Mouse (Mus musculus): ENCODE data around the gene Msx2. TPM values are rescaled to one million over a fixed set of nuclear protein-coding genes. Genes with fewer than 3 reads are reported as not detected.

Gene Msx2
- polyA plus RNA-seq (2015; fragmentation: Nextera tagmentation; extraction: Ambion mirVana): 7.5 and 8.3 TPM in 2 replicates

GRCm38 (mm10) chr13:53472614-53473124 is at the start of gene Msx2:
Msx2 (minus strand) TSS chr13:53473074.
- Histone ChIP-seq H3K4me1 (replicated peaks) (peaks cover 33% of the 10 kb centered on the region), H3K4me3 (peak within 1 kb of the TSS; percentile 49), H3K9me3 (no peaks in the 10 kb centered on the region), H3K36me3 (no peaks in the 10 kb centered on the region), H3K4me2 (peak within 1 kb of the TSS; percentile 80), H3K27me3 (peaks cover 99% of the 10 kb centered on the region), H3K9ac (peak within 1 kb of the TSS; percentile 71), H3K27ac (0 out of 2 replicates have a peak within 1 kb of the TSS, but pooled peaks have one; percentile 41)
- under 1% methylated on average over 38 of the region's 38 CpGs for WGBS
- ATAC-seq (ENCODE audit: low FRiP score): peak; percentile 90

DNA sequence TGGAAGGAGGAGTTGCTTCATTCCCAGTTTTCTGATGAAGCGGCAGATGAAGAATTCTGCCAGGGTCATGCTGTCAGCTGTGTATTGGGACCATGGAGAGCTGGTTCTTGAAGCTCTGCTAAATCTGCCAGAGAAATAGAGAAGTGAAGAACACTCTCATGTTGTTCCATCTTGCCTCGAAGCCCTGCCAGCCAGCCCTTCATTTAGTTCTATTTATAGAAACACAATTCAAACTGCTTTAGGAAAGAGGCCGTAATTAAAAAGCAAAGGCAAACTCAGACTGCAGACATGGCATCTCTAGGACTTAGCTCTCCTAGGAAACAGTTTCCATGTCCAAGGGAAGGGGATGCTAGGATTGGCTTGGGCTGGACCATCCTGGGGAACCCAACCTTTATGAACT is 48.6 kb upstream of the Msx2 start:
- H3K9me3 ChIP-seq: no peaks in the 10 kb centered on the region
- 69% methylated on average over 3 of the region's 3 CpGs for WGBS

DNA sequence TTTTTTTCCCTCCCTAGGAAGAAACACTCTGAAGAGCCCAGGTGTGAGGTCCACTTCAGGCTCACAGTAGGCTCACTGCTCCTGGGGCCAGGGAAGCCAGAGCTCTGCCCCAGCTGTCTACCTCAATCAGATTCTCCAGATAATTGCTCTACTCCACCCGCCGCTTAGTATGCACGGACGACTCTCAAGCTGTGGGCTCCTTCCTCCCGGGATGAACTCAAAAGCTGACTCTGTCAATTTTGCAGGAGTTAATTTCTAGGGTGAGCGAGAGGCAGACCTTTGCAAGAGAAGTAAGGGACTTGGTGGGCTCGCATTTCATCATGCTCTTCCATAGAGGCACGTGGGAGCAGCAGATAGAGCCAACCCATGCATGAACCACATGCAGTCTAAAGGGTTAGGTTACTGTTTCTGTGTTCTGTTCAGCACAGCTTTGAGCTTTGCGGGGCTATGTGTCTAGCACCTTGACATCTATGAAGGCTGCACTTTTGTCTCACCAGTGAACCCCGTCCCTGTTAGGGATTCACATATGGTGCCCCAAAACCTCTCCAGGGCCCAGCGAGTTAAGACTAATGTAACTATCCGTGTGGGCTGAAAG is 47.6 kb upstream of the Msx2 start:
- Histone ChIP-seq H3K4me2 (no peak overlapping the region), H3K9me3 (no peaks in the 10 kb centered on the region), H3K27me3 (0 out of 2 replicates have a peak, but pooled peaks cover 4% of the 10 kb centered on the region), H3K9ac (no peak overlapping the region), H3K36me3 (no peaks in the 10 kb centered on the region), H3K27ac (no peak overlapping the region), H3K4me3 (no peak overlapping the region), H3K4me1 (replicated peaks) (peaks cover 19% of the 10 kb centered on the region)
- WGBS: 39% methylated on average over 12 of the region's 12 CpGs
- ATAC-seq (ENCODE audit: low FRiP score): no peak

More for the DNA sequence above, 48.6 kb upstream of the Msx2 start:
- Histone ChIP-seq H3K9ac (no peak overlapping the region), H3K27ac (no peak overlapping the region), H3K4me1 (replicated peaks) (peaks cover 19% of the 10 kb centered on the region), H3K36me3 (no peaks in the 10 kb centered on the region), H3K27me3 (0 out of 2 replicates have a peak, but pooled peaks cover 4% of the 10 kb centered on the region), H3K4me3 (no peak overlapping the region), H3K4me2 (no peak overlapping the region)
- no peak for ATAC-seq (ENCODE audit: low FRiP score)

GRCm38 (mm10) chr13:53519727-53520126 is 46.9 kb upstream of the Msx2 start:
- ATAC-seq (ENCODE audit: low FRiP score): no peak
- Histone ChIP-seq H3K36me3 (no peaks in the 10 kb centered on the region), H3K9ac (no peak overlapping the region), H3K4me2 (no peak overlapping the region), H3K4me1 (replicated peaks) (peaks cover 19% of the 10 kb centered on the region), H3K27me3 (0 out of 2 replicates have a peak, but pooled peaks cover 4% of the 10 kb centered on the region), H3K9me3 (no peaks in the 10 kb centered on the region), H3K4me3 (no peak overlapping the region), H3K27ac (no peak overlapping the region)
- WGBS: 61% methylated on average over 8 of the region's 8 CpGs

DNA sequence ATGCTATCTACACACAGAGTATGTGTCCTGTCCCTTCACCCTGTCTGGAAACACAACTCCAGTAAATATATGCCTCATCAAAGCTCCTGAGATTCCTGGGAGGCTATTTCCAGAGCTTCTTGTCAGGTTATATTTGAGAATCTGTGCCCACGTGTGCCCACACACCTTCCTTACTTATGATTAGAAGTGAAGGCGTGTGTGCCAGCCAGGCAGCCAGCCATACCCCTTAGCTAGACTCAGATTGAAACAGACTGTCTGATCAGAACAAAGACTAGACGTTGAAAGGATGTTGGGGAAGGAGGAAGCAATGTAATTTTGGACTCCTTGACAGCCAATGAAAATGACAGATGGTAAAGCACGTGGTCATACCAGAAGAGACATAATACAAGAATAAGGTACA is 45.4 kb upstream of the Msx2 start:
- H3K9me3 ChIP-seq: peaks cover under 1% of the 10 kb centered on the region; the same call in 1 of the 2 replicates
- no peak overlapping the region for H3K4me3 ChIP-seq
- no peak overlapping the region for H3K4me2 ChIP-seq
- ATAC-seq (ENCODE audit: low FRiP score): no peak
- H3K27me3 ChIP-seq: no peaks in the 10 kb centered on the region
- no peak overlapping the region for H3K27ac ChIP-seq
- no peak overlapping the region for H3K9ac ChIP-seq
- WGBS: 72% methylated on average over 4 of the region's 4 CpGs
- no peaks in the 10 kb centered on the region for H3K36me3 ChIP-seq
- peaks cover 19% of the 10 kb centered on the region for H3K4me1 ChIP-seq (replicated peaks)

- no peaks in the 10 kb centered on the region for H3K27me3 ChIP-seq
- H3K4me3 ChIP-seq: no peak overlapping the region
- H3K4me1 ChIP-seq (replicated peaks): no peaks in the 10 kb centered on the region
- H3K4me2 ChIP-seq: no peak overlapping the region
- H3K9me3 ChIP-seq: peaks cover 6% of the 10 kb centered on the region; the same call in 1 of the 2 replicates
- no peaks in the 10 kb centered on the region for H3K36me3 ChIP-seq
- ATAC-seq (ENCODE audit: low FRiP score): no peak
- no peak overlapping the region for H3K9ac ChIP-seq
- H3K27ac ChIP-seq: no peak overlapping the region
These were observed 41.7 kb upstream of the Msx2 start for GRCm38 (mm10) chr13:53514574-53514973.

- WGBS: 73% methylated on average over 2 of the region's 2 CpGs
- Histone ChIP-seq H3K27ac (no peak overlapping the region), H3K9ac (no peak overlapping the region), H3K27me3 (no peaks in the 10 kb centered on the region), H3K9me3 (peaks cover 6% of the 10 kb centered on the region; the same call in 1 of the 2 replicates), H3K36me3 (no peaks in the 10 kb centered on the region), H3K4me2 (no peak overlapping the region), H3K4me3 (no peak overlapping the region), H3K4me1 (replicated peaks) (no peaks in the 10 kb centered on the region)
- ATAC-seq (ENCODE audit: low FRiP score): no peak
These were observed 38.5 kb upstream of the Msx2 start for GRCm38 (mm10) chr13:53511366-53511765.

- no peaks in the 10 kb centered on the region for H3K9me3 ChIP-seq
- no peak overlapping the region for H3K27ac ChIP-seq
- peaks cover 14% of the 10 kb centered on the region for H3K4me1 ChIP-seq (replicated peaks)
- WGBS: 26% methylated on average over 6 of the region's 6 CpGs
- H3K9ac ChIP-seq: no peak overlapping the region
- H3K4me3 ChIP-seq: no peak overlapping the region
- no peaks in the 10 kb centered on the region for H3K36me3 ChIP-seq
- no peak overlapping the region for H3K4me2 ChIP-seq
- no peak for ATAC-seq (ENCODE audit: low FRiP score)
- peaks cover 18% of the 10 kb centered on the region for H3K27me3 ChIP-seq
These were observed 29.5 kb upstream of the Msx2 start for GRCm38 (mm10) chr13:53502406-53502805.

DNA sequence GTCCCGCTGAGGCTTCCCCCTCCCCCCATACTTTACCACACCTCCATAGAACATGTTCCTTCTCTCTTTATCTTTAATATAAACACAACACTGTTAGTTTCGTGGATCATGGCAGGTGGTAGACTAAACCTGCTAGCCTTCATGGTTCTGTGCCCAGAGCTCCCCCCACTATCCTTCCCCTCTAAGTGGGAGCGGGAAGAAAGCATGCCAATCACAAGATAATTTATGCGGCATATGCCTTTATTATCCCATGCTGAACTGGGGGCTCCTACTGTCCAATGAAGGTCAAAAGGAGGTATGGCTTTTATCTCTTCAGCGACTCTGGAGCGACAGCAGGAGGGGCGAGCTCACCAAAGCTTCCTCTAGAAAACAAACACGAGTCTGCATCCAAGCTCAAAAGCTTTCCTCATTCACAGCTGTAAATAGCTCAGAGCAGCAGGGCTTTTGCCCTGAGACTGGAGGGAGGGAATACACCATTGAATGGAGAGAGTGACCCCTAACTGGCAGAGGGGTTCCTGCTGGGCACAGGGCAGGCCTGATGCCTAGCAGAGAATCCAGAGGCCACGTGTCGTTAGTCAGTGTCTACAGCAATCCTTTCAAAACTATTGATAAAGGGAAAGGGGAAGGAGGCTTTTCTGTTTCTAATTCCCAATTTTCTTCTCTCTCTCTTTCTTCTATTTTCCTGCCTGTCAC is 28.8 kb upstream of the Msx2 start:
- Histone ChIP-seq H3K27me3 (peaks cover 18% of the 10 kb centered on the region), H3K4me2 (peak overlapping the region; percentile 29; the same call in 1 of the 2 replicates), H3K4me1 (replicated peaks) (peaks cover 14% of the 10 kb centered on the region), H3K27ac (no peak overlapping the region), H3K9ac (no peak overlapping the region), H3K4me3 (no peak overlapping the region), H3K36me3 (no peaks in the 10 kb centered on the region), H3K9me3 (no peaks in the 10 kb centered on the region)
- ATAC-seq (ENCODE audit: low FRiP score): no peak
- 6% methylated on average over 10 of the region's 10 CpGs for whole genome bisulfite sequencing

DNA sequence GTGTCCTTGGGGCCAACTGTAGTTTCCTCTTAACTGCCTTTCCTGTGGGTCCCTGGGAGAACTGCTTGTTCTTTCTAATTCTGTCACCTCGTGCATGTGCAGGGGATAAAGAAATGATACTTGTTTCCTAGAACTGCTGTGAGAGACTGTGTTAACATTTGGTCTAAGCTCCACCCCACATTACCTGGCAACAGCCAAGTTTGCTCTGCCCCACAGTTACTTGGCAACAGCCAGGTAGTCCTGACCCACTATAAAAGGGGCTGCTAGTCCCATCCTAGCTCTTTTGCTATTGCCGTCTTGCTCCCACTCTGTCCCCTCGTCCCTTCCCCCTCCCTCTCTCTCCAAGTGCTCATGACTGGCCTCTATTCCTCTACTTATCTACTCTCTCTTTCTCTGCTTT is 28.2 kb upstream of the Msx2 start:
- H3K27me3 ChIP-seq: peaks cover 18% of the 10 kb centered on the region
- ATAC-seq (ENCODE audit: low FRiP score): no peak
- no peaks in the 10 kb centered on the region for H3K36me3 ChIP-seq
- no peak overlapping the region for H3K9ac ChIP-seq
- no peaks in the 10 kb centered on the region for H3K9me3 ChIP-seq
- H3K4me3 ChIP-seq: no peak overlapping the region
- H3K4me1 ChIP-seq (replicated peaks): peaks cover 14% of the 10 kb centered on the region
- H3K4me2 ChIP-seq: no peak overlapping the region
- whole genome bisulfite sequencing: 34% methylated on average over 3 of the region's 3 CpGs
- no peak overlapping the region for H3K27ac ChIP-seq

- Histone ChIP-seq H3K9ac (no peak overlapping the region), H3K4me2 (no peak overlapping the region), H3K27ac (no peak overlapping the region), H3K36me3 (no peaks in the 10 kb centered on the region), H3K9me3 (no peaks in the 10 kb centered on the region), H3K4me3 (no peak overlapping the region), H3K27me3 (0 out of 2 replicates have a peak, but pooled peaks cover 10% of the 10 kb centered on the region), H3K4me1 (replicated peaks) (no peaks in the 10 kb centered on the region)
- no peak for ATAC-seq (ENCODE audit: low FRiP score)
- 66% methylated on average over 4 of the region's 4 CpGs for WGBS
These were observed 13.6 kb upstream of the Msx2 start for GRCm38 (mm10) chr13:53486512-53486911.

GRCm38 (mm10) chr13:53475701-53476188 is 2.9 kb upstream of the Msx2 start:
- peak overlapping the region; percentile 72 for H3K9ac ChIP-seq
- H3K36me3 ChIP-seq: no peaks in the 10 kb centered on the region
- peak overlapping the region; percentile 52 for H3K4me3 ChIP-seq
- no peaks in the 10 kb centered on the region for H3K9me3 ChIP-seq
- peaks cover 87% of the 10 kb centered on the region for H3K27me3 ChIP-seq
- H3K4me1 ChIP-seq (replicated peaks): peaks cover 25% of the 10 kb centered on the region
- ATAC-seq (ENCODE audit: low FRiP score): peak; percentile 79
- peak overlapping the region; percentile 93 for H3K4me2 ChIP-seq
- H3K27ac ChIP-seq: no peak overlapping the region
- WGBS: under 1% methylated on average over 34 of the region's 37 CpGs
